Mouse (Mus musculus) fat pad, adult 2 months (tissue): ENCODE measurements at regions not wholly inside any gene's neighbourhood (a gene's known extent, or its start where the extent isn't known, plus 50 kb on each side); places are given as distances from the start of the nearest gene placed in this dataset.

Experiments used
- DNase-seq: peaks from one replicate; pipeline ENCODE4 v3.0.0-alpha.2; 2011; ENCODE audit warnings: low read depth, low spot score; ENCODE audit errors: extremely low read depth

DNA sequence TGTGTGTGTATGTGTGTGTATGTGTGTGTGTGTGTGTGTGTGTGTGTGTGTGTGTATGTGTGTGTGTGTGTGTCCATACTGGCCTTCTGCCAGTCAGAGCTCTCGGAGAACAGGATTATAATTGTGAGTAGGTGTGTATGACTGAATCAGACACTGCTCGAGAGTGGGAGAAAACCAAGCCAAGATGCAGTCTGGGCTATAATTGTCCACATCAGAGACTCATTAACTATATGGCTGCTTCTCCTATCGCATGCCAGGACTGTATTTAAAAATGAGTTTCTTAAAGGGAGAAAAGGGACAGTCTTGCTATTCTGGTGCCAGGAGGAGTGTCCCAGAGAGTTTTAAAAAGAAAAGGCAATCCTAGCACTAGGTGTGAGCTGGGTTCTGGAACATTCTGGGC is 58.7 kb upstream of the Adpgk start:
- no peak for DNase-seq

GRCm38 (mm10) chr9:59231947-59232346 is 59.4 kb upstream of the Adpgk start:
- DNase-seq: no peak

DNA sequence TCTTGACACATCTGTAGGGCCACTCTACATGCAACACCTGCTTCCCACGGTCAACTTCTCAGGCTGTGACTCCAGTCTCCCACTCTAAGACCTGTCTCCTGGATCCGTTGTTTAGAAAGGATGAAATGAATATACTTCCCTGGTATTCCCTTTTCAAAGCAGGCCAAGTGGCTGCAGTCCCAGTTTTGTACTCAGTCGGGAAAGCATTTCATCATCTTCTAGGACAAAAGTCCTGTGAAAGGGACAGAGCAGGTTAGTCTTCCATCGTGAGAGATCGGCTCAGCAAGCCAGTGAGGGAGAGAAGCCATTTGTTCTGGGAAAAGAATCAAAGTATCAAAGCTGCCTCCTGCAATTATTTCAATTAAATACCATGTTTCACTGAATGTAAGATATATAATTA is 60.2 kb upstream of the Adpgk start:
- DNase-seq: no peak

GRCm38 (mm10) chr9:59230161-59230560 is 61.2 kb upstream of the Adpgk start:
- DNase-seq: no peak

DNA sequence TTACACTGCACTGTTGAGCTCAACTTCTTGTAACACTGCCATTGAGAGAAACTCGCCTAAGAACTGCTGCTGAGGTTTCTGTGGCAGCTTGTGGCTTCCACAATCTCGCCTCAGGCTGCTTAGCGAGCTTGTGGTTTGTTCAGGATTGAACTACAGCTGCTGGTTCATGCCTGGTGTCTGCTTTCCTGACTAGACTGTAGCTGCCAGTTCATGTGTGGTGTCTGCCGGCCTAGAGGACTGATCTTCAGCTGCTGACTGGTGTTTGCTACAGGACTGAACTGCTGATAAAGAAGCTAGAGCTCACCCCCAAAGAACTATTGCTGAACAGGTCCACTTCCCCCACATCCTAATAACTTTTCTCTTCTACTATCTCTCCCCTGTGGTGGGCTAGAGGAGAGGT is 63.4 kb upstream of the Adpgk start:
- DNase-seq: no peak

DNA sequence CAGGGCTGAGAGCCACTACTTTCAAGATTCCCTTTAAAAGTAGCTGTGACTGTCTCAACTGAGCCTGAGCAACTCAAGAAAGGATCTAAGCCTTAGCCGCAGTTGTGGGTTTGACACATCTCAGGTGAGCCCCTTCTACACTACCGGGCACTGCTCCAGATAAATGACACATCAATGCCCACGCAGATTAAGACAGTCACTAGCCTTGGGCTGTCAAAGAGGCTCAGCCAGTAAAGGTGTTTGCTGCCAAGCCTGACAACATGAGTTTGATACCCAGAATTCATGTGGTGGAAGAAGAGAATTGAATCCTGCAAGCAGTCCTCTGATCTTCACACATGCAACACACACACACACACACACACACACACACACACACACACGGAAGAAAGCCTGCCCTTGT is 65.0 kb upstream of the Adpgk start:
- DNase-seq: no peak

DNA sequence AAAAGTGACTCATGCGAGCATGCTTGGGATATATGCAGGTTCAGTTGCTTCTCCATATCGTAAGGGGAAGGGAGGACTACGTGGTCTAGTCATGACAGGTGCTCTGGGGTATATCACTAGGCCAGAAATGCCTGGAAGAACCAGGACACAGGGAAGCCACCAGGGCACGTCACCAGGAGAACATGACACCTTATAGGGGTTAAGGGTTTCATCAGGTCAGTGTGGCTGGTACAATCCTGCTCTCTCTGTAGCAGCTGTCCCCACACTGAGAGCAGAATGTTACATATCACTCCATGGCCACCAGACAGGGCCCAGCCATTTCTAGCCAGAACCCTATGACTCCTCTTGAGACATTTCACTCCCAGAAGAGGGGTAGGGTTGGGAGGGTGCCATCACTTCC is 72.1 kb upstream of the Adpgk start:
- no peak for DNase-seq

DNA sequence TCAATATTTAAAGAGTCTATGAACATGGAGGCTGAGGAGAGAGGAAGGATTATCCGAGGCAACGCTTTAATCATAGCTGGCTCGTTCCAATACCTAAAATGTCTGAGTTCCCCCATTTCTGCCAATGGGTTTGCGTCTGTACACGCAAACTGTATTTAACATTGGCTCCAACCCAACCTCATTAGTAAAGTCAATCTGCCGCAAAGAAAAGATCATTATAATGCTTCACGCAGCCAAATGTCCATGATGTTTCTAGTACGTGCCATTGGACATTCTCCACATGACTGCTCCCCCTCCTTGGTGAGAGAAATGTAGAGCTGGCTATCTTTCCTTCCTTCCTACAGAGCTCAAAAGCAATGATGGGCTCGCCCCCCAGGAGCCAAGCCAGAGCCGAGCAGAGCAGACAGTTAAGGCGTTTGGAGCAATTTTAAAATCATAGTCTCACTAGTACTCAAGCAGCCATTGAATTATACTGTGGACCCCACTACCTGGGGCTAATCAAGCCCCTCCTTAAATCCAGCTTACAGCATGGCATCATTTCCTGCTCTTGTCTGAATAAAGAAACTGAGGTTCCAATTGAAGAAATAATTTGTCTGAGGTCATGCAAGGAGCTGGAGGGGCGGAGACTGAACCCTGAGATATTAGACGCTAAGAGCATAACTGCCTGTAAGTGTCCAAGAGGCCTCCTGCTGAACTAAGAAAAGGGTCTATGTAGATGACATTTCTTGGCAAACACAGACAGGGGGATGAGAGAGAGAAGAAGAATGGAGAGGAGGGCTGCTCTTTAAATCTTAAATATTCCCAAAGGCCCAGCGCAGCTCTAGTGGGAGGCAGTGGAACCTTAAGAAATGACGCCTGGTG is 88.5 kb upstream of the Adpgk start:
- no peak for DNase-seq

DNA sequence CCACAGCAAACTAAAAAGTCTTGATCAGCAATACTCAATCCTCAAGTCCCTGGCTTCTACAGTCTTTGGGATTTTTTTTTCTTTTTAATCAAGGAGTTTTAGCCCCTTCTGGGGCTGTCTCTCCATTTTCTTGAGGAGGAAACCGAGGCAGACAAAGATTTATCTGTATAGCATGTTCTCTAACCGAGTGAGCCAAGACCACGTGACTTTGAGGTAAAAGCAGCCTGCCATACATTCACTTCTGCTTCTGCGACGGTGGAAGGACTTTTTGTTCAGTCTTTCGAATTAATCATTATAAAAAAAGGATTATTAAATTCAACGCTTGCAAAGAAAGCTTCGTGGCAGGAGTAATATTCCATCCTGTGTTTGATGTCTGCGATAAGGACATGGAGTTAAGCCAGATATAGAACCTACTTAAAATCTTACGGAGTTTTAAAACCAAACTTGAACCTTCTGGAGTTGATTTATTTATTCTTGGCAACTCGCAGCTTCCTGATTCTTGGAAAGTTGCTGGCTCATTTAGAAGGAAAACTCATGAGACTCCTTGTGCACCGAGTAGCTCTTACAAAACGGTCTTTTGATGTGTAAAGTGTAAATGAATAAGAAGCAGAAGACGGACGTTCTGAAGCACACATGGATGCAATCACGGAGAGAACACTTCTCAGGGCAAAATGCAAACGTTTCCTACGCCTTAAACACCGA is 91.7 kb upstream of the Adpgk start:
- DNase-seq: no peak

DNA sequence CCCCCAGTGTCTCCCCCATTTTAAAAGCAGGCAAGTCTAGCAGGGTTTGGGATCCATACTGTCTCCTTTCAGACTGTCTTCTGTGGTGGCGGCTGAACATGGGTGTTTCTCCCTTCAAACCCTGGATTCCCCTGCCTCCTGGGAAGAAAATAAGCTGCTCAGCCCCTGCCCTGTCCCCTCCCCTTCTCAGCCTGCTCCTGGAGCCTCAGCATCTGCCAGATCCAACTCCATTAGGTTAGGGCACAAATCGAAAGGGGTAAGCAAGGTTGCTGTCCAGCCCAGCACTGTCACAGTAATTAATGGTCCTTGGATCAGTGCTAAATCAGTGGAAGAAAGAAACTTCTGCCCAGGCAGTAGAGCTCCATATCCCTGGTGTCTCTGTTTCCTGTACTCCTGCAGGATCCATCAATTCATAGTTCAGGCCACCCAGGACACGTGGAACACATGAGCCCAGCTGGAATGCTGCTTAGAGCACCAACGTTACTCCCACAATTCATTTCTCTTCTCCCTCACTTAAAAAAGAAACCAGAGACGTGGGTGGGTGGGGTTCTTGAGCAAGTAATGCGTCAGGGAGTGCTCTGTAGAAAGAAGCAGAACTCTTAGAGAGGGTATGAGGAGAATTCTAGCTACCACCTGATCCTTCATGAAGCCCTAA is 93.0 kb upstream of the Adpgk start:
- DNase-seq: no peak

GRCm38 (mm10) chr9:59197506-59197905 is 93.9 kb upstream of the Adpgk start:
- no peak for DNase-seq

- DNase-seq: no peak
Observed at GRCm38 (mm10) chr9:59193971-59194370, 97.4 kb upstream of the Adpgk start.

DNA sequence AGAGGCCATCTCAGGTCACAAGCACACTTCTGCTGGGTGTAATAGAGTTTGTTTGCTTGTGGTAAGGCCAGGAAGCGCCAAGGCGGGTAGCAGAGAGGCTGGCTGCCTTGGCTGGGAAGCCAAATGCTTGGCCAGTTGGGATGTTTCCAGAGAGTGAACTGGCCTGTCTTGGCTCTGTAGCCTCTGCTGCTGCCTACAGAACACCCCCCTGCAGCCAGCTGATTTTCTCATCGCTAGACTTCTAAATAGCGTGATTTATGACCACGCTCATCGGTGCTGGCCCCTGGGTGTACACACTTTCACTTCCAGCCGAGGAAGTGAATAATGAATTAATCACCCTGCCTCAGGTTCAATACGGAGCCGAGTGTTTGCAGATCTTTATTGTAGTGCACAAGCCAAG is 102.2 kb upstream of the Adpgk start:
- DNase-seq: no peak

DNA sequence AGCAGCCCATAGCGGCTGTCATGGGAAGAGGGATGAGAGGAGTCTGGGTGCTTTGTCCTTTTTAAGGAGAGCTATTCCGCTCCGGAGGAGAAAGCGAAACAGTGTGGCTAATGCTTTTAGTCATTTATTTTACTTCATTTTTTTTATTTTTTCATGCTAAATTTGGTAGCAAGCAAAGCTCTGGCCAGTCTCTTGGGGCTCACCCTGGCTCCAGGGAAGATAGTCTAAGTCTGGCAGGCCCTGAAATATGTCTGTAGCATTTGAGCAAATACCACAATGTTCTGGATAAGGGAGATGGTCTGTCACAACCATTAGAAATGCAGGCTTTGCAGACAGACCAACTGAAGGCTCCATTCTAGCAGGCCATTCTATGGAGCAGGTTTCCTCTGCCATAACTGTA is 102.9 kb upstream of the Adpgk start:
- DNase-seq: no peak

DNA sequence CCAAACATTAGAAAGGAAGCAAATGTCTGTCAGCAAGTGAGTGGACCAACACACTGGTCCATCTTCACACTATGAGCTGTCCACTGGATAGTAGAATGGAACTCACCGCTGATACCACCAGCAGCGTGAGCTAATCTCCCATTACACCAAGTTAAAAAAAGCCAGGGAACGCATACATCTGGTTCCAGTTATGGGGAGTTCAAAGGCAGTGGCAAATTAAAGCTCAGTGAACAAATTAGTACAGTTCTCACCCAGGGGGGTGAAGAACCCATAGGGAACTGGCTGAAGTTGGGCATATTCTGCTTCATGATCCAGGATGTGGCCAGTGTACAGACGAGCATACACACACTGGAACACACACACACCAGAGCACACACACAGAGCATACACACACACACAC is 105.0 kb upstream of the Adpgk start:
- DNase-seq: no peak

DNA sequence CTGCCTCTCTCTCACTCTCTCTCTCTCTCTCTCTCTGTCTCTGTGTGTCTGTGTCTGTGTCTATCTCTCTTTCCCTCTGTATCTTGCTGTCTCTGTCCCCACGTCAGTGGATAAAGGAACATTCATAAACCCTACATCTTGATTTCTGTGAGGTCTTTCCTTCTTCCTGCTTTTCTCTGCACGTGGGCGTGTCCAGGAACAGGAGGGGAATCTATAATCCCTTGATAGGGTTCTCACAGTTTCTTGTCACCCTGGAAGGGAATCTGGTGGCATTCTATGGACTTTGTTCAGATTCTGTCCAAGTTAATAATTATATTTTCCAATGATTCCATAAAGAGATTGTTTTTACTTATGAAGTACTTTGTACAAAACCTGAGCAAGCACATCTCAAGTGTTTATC is 107.3 kb upstream of the Adpgk start:
- no peak for DNase-seq

DNA sequence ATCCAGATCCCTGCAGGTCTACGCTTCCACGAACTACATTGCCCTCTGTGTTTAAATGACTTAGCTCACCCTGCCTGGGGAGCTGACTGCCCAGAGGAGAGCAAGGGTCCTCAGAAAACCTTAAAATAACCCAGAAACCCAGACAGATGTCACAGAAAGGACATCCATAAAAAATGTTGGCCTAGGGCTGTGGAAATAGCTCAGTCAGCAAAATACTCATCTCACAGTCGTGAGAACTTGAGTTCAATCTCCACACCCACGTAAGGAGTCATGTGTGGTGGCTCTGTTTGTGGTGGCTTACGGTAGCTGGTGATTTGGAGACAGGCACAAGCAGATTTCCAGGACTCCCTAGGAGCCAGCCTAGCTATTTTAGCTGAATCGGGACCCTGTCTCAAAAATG is 108.5 kb upstream of the Adpgk start:
- no peak for DNase-seq

GRCm38 (mm10) chr9:59182490-59182889 is 108.9 kb upstream of the Adpgk start:
- DNase-seq: no peak

DNA sequence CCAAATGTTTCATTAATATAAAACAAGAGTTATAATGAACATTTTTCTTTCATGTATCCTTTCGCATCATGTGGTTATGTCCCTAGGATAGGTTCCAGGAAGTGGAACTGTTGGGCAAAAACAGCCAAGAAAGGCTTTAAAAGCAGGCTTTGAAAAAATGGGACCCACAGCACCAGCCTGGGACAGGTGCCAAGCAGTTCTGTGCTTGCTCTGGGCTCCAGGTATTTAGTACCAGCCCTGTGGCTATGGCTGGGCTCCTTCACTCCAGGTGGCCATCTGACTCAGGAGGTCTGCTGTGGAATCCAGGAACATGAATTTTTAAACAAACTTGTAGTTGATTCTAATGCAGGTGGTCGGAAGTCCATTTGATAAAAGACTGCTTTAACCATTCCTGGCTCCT is 119.8 kb upstream of the Adpgk start:
- no peak for DNase-seq

DNA sequence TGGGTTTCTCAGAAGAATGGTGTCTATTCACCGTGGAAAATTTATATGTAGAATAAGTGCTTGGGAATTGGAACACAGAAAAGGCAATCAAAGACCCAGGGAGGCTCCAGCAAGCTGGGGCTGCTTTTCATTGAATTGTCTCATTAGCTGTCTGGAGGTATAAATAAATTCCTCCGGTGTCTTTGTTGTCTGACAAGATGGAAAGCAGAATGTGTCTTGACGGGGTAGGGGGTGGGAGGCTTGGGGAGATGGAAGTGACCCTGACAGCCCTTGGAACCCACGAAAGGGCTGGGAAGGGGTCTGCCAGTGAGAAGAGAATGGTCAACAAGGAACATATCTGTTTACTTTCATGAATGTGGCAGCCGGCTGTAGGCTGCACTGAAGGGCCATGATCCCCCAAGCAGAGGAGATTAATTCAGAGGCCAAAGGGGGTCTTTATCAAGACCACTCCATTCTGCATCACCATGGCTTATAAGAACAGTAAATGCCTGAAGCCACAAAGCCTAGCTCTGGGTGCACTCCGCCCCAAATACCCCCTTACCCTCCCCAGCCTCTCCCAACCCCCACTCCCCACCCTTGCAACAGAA is 127.2 kb upstream of the Neo1 start:
- DNase-seq: no peak

- DNase-seq: no peak
Observed at GRCm38 (mm10) chr9:59162954-59163353, 126.7 kb upstream of the Neo1 start.

GRCm38 (mm10) chr9:59157663-59158062 is 121.4 kb upstream of the Neo1 start:
- no peak for DNase-seq
